Mouse (Mus musculus) T-helper 17 cell (primary cell): ENCODE results near the gene Ddb1.
"Not testable (repeated sequence)": the region's sequence is repeated elsewhere in the genome, so short reads cannot be mapped to it uniquely, and the experiment has no call there.

Experiments
- in situ Hi-C, 2 experiments: fragments of 300-600 bp; cut with MboI, MseI; formaldehyde crosslinking; loops; 1 replicate in 1 of 2; 2 replicates in 1 of 2; pipeline ENCODE4 v1.15.1; 2025; ENCODE audit warnings: high pct_unique_total_duplicates in 2 of 2

The Ddb1 gene

DNA sequence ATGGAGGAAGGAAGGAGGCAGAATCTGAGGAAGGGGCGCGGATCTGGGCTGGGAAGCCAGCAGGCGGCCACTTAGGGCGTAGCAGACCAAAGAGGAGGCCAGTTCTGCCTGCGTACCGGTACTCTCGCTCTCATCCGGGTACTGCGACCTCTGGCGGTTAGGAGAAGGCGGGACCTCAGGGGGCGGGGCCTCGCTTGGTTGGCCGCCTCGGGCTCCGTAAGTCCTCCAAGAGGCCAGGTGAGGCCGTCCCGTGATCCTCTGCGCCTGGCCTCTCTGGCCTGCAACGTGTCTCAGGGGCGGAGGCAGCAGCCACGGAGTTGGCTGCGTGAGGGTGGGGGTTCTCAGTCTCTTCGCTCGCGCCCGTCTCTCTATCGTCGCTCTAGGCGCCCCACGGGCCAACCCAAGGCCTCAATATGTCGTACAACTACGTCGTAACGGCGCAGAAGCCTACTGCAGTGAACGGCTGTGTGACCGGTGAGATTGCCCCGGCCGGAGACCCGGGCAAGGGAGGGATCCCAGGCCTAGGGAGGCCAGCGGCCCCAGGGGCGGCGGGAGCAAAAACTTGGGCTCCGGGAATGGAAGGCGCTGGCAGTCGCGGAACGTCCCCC is at the start of gene Ddb1, which contains the start of gene Tkfc:
Ddb1 (plus strand) TSS at position 35 of the 608 bp plus-strand sequence.
Tkfc (minus strand) TSS at position 362 of the 608 bp plus-strand sequence.
- in situ Hi-C loops = loop anchor here in 1 of 2 experiments (25.0 kb wide), 1 partner anchor 1332 kb away; no protein-coding TSS in a partner anchor

DNA sequence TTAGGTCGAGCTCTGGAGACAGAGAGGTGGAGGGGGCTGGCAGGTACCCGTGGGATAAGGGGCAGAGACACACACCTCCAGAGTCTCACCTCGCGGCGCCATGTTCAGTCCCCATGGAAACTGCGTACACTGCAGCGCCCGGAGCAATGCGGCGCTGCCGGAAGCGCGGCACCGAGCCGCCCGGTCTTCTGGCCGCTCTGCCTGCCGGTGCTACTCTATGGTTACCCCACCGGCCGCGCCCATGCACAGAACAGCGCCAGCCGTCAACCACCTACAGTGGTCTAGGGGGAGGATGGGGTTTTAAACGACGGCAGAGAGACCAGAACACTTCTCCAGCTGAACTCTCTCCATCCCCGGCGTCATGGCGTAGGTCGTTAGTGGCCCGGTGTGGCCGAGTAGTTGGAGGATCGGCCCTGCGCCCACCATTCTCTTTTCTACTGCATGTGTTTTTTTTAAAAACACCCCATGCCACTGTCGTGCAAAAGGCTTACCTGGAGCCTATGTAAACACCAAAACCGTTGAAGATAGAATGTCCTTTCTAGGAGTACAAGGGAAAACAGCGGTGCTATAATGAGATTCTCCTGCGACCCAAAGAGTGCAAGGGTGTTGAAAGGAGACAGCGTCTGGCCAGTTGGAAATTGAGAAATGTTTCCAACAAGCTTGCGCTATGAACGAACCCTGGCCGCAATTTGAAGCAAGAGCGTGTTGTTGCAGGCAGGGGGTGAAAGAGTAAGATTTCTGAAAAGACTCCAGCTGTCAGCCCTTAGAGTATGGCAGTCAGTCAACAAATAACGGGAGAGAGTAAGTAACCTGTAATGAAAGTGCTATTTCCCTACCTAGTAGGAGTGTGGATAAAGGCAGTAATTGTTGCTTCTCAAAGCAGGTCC is 49.3 kb upstream of the Ddb1 start, which contains the start of gene Tmem216:
Tmem216 (minus strand) TSS at position 615 of the 887 bp plus-strand sequence.
- in situ Hi-C loops = no loop called here

DNA sequence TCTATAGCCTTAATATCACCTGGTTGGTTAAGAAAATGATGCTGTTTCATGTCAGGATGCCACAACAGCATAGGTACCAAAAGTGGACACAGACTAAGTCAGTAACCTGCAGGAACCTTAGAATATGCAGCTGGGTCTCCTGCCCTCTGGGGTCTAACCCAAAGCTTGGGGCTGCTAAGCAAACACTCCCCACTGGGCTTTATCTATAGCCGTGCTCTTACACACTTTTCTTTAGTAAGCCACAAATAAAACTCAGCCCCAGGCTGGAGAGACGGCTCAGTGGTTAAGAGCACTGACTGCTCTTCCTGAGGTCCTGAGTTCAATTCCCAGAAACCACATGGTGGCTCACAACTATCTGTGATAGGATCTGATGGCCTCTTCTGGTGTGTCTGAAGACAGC is 48.1 kb upstream of the Ddb1 start:
- in situ Hi-C loops = no loop called here

- in situ Hi-C loops = no loop called here
These were observed 47.7 kb upstream of the Ddb1 start for GRCm38 (mm10) chr19:10557430-10557829.

GRCm38 (mm10) chr19:10557837-10558375 is 47.2 kb upstream of the Ddb1 start:
- in situ Hi-C loops = not testable (repeated sequence)

DNA sequence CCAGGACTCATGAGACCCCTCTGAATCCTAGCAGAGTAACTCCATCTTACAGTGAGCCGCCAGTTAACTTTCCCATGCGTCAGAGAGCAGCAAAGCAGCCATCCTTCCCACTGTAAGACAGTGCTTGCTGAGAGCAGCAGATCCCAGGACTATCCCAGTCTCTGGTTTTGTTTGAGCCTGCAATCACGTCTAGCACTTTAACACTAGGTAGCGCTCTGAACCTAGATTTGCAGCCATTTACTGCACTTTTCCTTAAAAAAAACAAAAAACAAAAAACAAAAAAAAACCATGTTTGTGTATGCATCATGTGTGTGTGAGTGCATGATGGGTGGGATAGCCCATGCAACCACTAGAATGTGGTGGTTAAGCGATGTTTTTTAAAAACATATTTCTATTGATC is 45.0 kb upstream of the Ddb1 start:
- in situ Hi-C loops = no loop called here

DNA sequence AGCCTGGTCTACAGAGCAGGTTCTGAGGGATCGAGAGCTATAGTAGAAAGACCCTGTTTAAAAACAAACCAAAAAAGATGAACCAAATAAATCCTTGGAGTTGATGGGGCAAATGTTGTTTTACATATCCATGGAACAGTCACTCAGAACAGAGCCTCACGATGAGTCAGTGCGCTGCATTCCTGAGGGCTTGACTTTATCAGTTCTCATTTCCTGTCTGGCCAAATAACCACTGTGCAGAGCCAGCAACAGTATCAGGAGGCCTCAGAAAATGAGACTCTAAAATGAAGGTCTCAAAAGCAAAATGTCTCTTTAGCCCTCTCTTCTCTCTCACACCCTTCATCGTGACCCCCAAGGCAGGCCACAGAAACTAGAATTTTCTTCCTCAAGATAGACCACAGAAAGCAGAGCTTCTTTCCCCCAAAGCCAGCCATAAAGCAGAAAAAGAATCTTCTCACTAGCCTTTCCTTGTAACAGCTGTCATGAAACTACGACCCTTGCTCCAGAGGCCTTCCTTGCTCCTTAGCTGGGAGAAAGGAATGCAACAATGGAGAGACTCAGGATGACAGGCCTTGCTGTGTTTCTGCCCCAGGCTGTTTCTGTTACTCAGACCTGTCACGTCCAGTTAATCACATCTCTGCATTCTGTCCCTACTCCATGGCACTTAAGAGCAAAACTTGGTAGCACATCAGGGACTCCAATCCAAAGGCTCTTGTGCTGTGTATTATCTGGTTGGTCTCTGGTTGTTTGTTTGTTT is 43.4 kb upstream of the Ddb1 start:
- in situ Hi-C loops = no loop called here

GRCm38 (mm10) chr19:10562351-10562750 is 42.8 kb upstream of the Ddb1 start:
- in situ Hi-C loops = no loop called here

DNA sequence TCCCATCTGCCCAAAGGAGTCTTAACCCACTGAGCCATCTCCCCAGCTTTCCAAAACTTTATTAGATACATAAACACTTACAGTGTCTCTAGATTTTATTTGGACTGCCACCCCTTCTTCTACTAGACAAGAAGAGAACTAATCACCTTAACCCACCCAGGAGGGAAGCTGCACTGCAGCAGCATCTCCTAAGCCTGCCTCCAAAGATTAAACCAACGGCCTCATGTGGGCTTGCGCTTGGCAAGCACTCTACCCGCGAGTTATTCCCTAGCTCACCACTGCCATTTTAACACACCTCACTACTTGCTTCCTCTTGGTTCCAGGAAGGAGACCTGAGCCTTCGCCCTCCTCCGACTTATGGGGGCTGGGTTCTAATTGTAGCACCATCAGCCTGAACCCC is 40.8 kb upstream of the Ddb1 start:
- in situ Hi-C loops = no loop called here

- in situ Hi-C loops = no loop called here
These were observed 39.9 kb upstream of the Ddb1 start for GRCm38 (mm10) chr19:10565217-10565616.

DNA sequence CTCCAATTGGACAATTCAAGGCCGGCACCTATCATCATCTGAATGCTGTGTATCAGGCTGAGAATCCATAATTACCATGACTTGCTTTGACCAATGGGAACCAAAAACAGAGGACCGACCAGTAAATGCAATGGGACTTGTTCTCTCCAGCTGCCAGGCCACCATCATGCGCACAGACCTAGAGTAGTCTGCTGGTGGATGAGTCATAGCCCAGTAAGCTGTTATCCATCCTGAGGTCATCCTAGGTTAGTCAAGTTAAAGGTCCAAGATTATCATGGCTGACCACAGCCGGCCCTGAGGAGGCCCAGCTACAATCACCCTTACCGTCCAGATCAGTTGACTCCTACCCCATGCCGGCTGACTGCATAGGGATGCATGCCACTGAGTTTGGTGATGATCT is 35.5 kb upstream of the Ddb1 start:
- in situ Hi-C loops = no loop called here

DNA sequence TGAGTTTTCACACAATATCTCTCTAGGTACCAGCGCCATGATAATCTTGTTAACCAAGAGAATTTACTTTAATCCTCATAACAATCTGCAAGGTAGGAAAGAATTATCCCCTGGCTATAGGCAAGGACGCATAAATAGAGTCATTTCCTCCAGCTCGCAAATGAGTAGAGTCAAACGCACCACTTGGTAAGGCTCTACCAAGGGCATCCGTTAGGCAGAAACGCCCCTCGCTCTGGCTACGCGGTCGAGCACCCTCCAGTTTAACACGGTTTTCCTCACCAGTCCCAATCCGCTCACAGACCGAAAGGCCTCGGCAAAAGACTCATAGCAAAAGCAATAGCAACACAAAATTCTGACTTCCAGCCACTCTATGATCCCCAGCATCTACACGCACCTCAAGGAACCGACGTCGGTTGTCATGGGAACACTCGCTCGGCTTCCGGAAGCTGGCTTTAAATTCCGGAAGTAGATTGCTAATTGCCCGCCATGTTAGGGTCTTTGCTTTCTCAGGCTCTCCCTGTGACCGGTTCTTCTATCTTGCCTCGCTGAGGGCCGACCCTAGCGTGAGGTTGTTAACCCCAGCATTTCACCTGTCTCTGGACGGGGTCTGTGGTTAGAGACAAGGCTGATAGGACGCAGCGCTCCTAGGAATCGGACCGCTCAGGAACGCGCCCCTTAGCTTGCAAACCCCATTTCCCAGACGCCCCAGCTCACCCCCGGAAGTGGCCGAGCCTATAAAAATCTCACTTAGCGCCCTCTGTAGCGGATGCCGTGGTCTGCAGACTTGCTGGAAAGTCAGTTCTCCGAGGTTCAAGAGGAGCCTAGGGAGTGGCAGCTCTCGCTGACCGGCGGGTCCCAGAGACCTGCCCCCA is 28.2 kb upstream of the Ddb1 start, which contains the start of the genes Cyb561a3 and Tmem138:
Cyb561a3 (plus strand) TSS at position 483 of the 872 bp plus-strand sequence.
Tmem138 (minus strand) TSS at position 673 of the 872 bp plus-strand sequence.
- in situ Hi-C loops = loop anchor here in 1 of 2 experiments (25.0 kb wide), 1 partner anchor 885 kb away; the partner anchor contains the start of gene Ms4a6c

GRCm38 (mm10) chr19:10580102-10580501 is 25.0 kb upstream of the Ddb1 start:
- in situ Hi-C loops = loop anchor here in 1 of 2 experiments (25.0 kb wide), 1 partner anchor 882 kb away; the partner anchor contains the start of gene Ms4a6c

DNA sequence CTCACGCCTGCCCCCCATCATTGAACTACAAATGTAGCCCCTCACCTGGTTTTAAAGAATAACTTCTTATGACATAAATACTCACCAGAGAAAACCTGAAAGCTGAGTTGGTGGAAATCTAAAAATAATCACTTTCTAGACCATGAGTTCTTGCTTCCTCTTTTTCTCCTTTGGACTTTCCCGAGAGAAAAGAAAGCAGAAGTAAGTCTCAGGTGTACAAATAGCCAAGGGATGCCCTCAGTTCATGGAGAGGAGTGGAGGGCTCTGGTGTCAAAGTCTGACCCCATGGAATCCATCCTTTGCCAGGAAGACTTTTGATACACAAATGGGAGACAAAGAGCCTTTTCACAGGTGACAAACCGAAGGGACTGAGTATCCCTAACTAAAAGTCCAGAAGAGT is 24.4 kb upstream of the Ddb1 start:
- in situ Hi-C loops = loop anchor here in 1 of 2 experiments (25.0 kb wide), 1 partner anchor 882 kb away; the partner anchor contains the start of gene Ms4a6c

- in situ Hi-C loops = loop anchor here in 1 of 2 experiments (25.0 kb wide), 1 partner anchor 880 kb away; the partner anchor contains the start of gene Ms4a6c
These were observed 23.1 kb upstream of the Ddb1 start for GRCm38 (mm10) chr19:10581984-10582383.

DNA sequence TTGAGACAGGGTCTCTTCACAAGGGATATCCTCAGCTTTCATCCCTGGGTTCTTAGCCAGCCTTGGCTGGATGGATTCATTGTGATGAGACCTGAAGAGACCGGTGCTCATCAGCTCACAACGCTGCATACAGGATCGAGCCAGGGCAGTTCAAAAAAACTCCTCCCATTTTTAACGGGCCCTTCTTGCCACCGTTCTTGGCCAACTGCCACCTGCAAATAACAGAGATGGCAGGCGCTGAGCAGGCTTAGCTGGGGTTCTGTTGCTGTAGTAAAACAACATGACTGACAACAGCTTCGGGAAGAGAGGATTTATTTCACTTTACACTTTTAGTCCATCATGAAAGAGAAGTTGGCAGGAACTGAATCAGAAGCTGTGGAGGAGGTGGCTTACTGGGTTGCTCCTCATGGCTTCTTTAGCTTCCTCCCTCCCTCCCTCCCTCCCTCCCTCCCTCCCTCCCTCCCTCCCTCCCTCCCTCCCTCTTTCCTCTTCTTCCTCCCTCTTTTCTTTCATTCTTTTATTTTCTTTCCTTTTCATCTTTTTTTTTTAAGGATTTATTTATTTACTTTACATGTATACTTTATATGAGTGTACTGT is 21.5 kb upstream of the Ddb1 start:
- in situ Hi-C loops = loop anchor here in 1 of 2 experiments (25.0 kb wide), 1 partner anchor 879 kb away; the partner anchor contains the start of gene Ms4a6c

DNA sequence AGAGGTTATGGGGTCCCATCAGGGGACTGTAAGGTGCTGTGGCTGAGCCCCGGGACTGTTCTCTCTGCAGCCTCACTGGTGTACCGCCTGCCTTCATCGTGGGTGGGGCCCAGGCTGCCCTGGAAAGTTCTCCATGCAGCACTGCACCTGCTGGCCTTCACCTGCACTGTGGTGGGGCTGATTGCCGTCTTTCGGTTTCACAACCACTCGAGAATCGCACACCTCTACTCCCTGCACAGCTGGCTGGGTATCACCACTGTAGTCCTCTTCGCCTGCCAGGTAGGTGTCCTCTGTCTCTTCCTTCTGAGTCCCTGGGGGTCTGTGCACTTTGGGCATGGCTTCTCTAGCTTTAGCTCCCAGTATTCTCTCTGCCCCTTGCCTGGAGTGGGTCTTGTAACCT is 20.0 kb upstream of the Ddb1 start:
- in situ Hi-C loops = loop anchor here in 1 of 2 experiments (25.0 kb wide), 1 partner anchor 877 kb away; the partner anchor contains the start of gene Ms4a6c

DNA sequence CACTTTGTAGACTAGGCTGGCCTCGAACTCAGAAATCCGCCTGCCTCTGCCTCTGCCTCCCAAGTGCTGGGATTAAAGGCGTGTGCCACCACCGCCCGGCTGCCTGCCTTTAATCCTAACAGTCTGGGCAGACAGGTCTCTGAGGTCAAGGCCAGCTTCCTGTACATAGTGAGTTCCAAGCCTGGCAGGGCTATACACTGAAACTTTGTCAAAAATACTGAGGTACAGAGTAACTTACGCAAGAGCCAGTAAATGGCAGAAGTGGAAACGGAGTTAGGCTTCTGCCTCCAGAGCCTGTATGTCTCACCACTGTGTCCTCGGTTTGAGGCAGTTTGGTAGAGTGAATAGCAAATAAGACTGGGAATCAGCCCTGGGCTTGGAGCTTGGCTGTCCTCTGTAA is 17.9 kb upstream of the Ddb1 start:
- in situ Hi-C loops = loop anchor here in 1 of 2 experiments (25.0 kb wide), 1 partner anchor 875 kb away; the partner anchor contains the start of gene Ms4a6c
